Mouse (Mus musculus) megakaryocyte, embryonic 14.5 days (primary cell): Measurements from ENCODE around the gene Tmem189.

Experiments used
- FLI1 ChIP-seq: IDR thresholded peaks from 2 replicates; pipeline ENCODE4 v1.6.1; 2012; ENCODE audit warnings: low read length, inconsistent platforms, mixed read lengths
- GATA1 ChIP-seq: IDR thresholded peaks from 3 replicates; pipeline ENCODE4 v1.6.1; 2012; ENCODE audit warnings: mixed read lengths, low read length, inconsistent platforms, borderline replicate concordance

DNA sequence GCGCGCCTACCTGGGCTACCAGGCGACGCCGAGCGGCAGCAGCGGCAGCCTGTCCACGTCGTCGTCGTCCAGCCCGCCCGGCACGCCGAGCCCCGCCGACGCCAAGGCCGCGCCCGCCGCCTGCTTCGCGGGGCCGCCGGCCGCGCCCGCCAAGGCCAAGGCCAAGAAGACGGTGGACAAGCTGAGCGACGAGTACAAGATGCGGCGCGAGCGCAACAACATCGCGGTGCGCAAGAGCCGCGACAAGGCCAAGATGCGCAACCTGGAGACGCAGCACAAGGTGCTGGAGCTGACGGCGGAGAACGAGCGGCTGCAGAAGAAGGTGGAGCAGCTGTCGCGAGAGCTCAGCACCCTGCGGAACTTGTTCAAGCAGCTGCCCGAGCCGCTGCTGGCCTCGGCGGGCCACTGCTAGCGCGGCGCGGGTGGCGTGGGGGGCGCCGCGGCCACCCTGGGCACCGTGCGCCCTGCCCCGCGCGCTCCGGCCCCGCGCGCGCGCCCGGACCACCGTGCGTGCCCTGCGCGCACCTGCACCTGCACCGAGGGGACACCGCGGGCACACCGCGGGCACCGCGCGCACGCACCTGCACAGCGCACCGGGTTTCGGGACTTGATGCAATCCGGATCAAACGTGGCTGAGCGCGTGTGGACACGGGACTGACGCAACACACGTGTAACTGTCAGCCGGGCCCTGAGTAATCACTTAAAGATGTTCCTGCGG is at the start of gene Tmem189:
- no peak for TF ChIP-seq GATA1
- TF ChIP-seq FLI1, result no peak
